Mouse (Mus musculus) heart, embryonic 13.5 days (tissue): ENCODE results near the gene Kalrn. TPM values are rescaled to one million over a fixed set of nuclear protein-coding genes. Genes with fewer than 3 reads are reported as not detected.

Experiments used
- ATAC-seq: fragments of 200-750 bp; cut with Nextera tagmentation; 2 replicates; pipeline ENCODE4 v1.8.0; 2017; ENCODE audit warnings: moderate TSS enrichment; ENCODE audit not compliant: insufficient number of reproducible peaks, low FRiP score, low TSS enrichment; ENCODE audit errors: extremely low read depth
- H3K27ac ChIP-seq: fragments of 300-500 bp; sonication (generic); replicated peaks from 2 replicates; pipeline ENCODE4 v1.5.1; 2015; ENCODE audit warnings: moderate library complexity, mild to moderate bottlenecking, inconsistent platforms
- H3K27me3 ChIP-seq: fragments of 300-500 bp; sonication (generic); replicated peaks from 2 replicates; pipeline ENCODE4 v1.6.1; 2015; ENCODE audit warnings: mild to moderate bottlenecking, inconsistent platforms
- H3K36me3 ChIP-seq: fragments of 300-500 bp; sonication (generic); 2 replicates; pipeline ENCODE4 v1.6.1; 2015; ENCODE audit warnings: mild to moderate bottlenecking, inconsistent platforms
- H3K4me1 ChIP-seq: fragments of 300-500 bp; sonication (generic); 2 replicates; pipeline ENCODE4 v1.6.1; 2015; ENCODE audit warnings: inconsistent platforms
- H3K4me2 ChIP-seq: fragments of 300-500 bp; sonication (generic); 2 replicates; pipeline ENCODE4 v1.6.1; 2015; ENCODE audit warnings: inconsistent platforms, mild to moderate bottlenecking, moderate library complexity
- H3K4me3 ChIP-seq: fragments of 300-500 bp; sonication (generic); 2 replicates; pipeline ENCODE4 v1.5.1; 2015; ENCODE audit warnings: moderate library complexity, mild to moderate bottlenecking, inconsistent platforms
- H3K9ac ChIP-seq: fragments of 300-500 bp; sonication (generic); 2 replicates; pipeline ENCODE4 v1.6.1; 2015; ENCODE audit warnings: inconsistent platforms, mild to moderate bottlenecking, moderate library complexity
- H3K9me3 ChIP-seq: fragments of 300-500 bp; sonication (generic); 2 replicates; pipeline ENCODE4 v1.6.1; 2016; ENCODE audit warnings: inconsistent platforms
- WGBS: fragments of 180-500 bp; shearing (Covaris S2); methylation state at CpG from one replicate; pipeline ENCODE4 v1.1.7; 2015; ENCODE audit warnings: mixed read lengths; 5-methylcytosine and 5-hydroxymethylcytosine counted together
- polyA plus RNA-seq: library from polyadenylated mRNA; unstranded; fragments of >200 nt; fragmentation: Nextera tagmentation; extraction: Ambion mirVana; gene quantifications from 2 replicates; pipeline ENCODE4 v1.2.1, GENCODE M21; 2015

Kalrn gene
- polyA plus RNA-seq, 1 experiment from 2014 or later, result 28.1 TPM

DNA sequence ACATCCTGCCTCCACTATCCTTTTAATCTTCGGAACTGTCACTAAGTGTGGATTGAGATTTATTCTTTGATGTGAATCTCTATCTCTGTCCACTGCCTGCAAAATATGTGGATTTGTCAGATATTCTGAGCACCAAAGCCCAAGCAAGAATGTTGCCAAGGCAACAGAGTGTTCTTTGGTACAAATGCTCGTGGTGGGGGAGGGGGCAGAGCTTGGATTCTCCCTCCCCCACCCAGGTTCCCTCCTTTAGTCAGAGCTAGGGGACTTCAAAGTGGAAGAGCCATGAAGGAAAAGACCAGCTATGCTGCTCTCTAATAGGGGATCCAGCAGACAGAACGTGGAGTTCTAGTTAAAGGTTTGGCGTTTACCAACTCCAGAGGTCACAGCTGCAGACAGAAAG lies 99.4 kb downstream of the Kalrn start:
- WGBS, result 56% methylated on average over 4 of the region's 4 CpGs
- Histone ChIP-seq H3K36me3 (no peaks in the 10 kb centered on the region), H3K9me3 (no peaks in the 10 kb centered on the region), H3K9ac (no peak overlapping the region), H3K27ac (no peak overlapping the region), H3K4me1 (peaks cover 64% of the 10 kb centered on the region), H3K4me2 (no peak overlapping the region), H3K27me3 (no peaks in the 10 kb centered on the region), H3K4me3 (no peak overlapping the region)
- ATAC-seq, result no peak

- Histone ChIP-seq H3K4me1 (peaks cover 81% of the 10 kb centered on the region), H3K9ac (no peak overlapping the region), H3K4me3 (no peak overlapping the region), H3K9me3 (no peaks in the 10 kb centered on the region), H3K27ac (no peak overlapping the region), H3K4me2 (no peak overlapping the region), H3K36me3 (no peaks in the 10 kb centered on the region), H3K27me3 (no peaks in the 10 kb centered on the region)
- WGBS, result 71% methylated on average over 4 of the region's 4 CpGs
- no peak for ATAC-seq
These were observed 101.9 kb downstream of the Kalrn start for GRCm38 (mm10) chr16:34471441-34471840.

- no peak for ATAC-seq
- Histone ChIP-seq H3K9ac (no peak overlapping the region; the same call in 1 of the 2 replicates), H3K4me1 (peaks cover 89% of the 10 kb centered on the region), H3K9me3 (no peaks in the 10 kb centered on the region), H3K4me2 (peak overlapping the region; percentile 53; the same call in 1 of the 2 replicates), H3K4me3 (no peak overlapping the region), H3K27ac (peak overlapping the region; percentile 57), H3K36me3 (no peaks in the 10 kb centered on the region), H3K27me3 (no peaks in the 10 kb centered on the region)
- 59% methylated on average over 5 of the region's 5 CpGs for WGBS
These were observed 103.0 kb downstream of the Kalrn start for GRCm38 (mm10) chr16:34470343-34470742.

GRCm38 (mm10) chr16:34469277-34469868 lies 104.0 kb downstream of the Kalrn start:
- Histone ChIP-seq H3K9me3 (no peaks in the 10 kb centered on the region), H3K4me2 (peak overlapping the region; percentile 53), H3K4me3 (no peak overlapping the region), H3K36me3 (no peaks in the 10 kb centered on the region), H3K27ac (peak overlapping the region; percentile 57), H3K27me3 (no peaks in the 10 kb centered on the region), H3K9ac (peak overlapping the region; percentile 52; the same call in 1 of the 2 replicates), H3K4me1 (peaks cover 85% of the 10 kb centered on the region)
- peak; percentile 63; the same call in 1 of the 2 replicates for ATAC-seq
- 35% methylated on average over 8 of the region's 8 CpGs for WGBS

DNA sequence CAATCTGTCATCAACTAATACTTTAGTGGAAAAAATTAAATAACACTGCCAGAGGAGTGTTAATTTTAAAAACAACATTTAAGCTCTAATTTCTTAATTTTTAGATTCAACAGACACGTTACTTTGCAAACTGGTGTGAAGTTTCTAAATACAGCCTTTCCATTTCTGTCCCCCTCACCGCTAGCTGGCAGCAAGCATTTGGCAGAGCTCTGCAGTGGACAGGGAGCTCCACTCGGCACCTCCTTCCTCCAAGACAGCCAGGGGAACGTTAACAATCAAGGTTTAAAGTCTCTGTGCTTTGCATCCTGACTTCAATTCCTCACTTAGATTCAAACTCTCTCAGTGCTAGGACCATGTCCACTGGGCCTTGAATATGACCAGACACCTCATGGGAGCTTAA lies 106.7 kb downstream of the Kalrn start:
- 15% methylated on average over 4 of the region's 4 CpGs for WGBS
- peak overlapping the region; percentile 53 for H3K27ac ChIP-seq
- H3K27me3 ChIP-seq, result no peaks in the 10 kb centered on the region
- H3K9me3 ChIP-seq, result no peaks in the 10 kb centered on the region
- H3K4me1 ChIP-seq, result peaks cover 57% of the 10 kb centered on the region
- H3K36me3 ChIP-seq, result no peaks in the 10 kb centered on the region
- H3K4me3 ChIP-seq, result no peak overlapping the region
- ATAC-seq, result no peak
- H3K4me2 ChIP-seq, result peak overlapping the region; percentile 38
- H3K9ac ChIP-seq, result peak overlapping the region; percentile 34

- H3K4me1 ChIP-seq, result peaks cover 54% of the 10 kb centered on the region
- H3K27me3 ChIP-seq, result no peaks in the 10 kb centered on the region
- H3K9me3 ChIP-seq, result no peaks in the 10 kb centered on the region
- H3K4me2 ChIP-seq, result peak overlapping the region; percentile 36
- ATAC-seq, result peak; percentile 64; the same call in 1 of the 2 replicates
- no peak overlapping the region for H3K9ac ChIP-seq
- 23% methylated on average over 7 of the region's 7 CpGs for WGBS
- H3K4me3 ChIP-seq, result no peak overlapping the region
- H3K27ac ChIP-seq, result peak overlapping the region; percentile 93
- no peaks in the 10 kb centered on the region for H3K36me3 ChIP-seq
These were observed 117.0 kb downstream of the Kalrn start for GRCm38 (mm10) chr16:34456314-34456713.

GRCm38 (mm10) chr16:34445666-34446065 lies 127.7 kb downstream of the Kalrn start:
- no peak overlapping the region for H3K9ac ChIP-seq
- H3K27ac ChIP-seq, result no peak overlapping the region
- WGBS, result 73% methylated on average over 7 of the region's 7 CpGs
- H3K4me3 ChIP-seq, result no peak overlapping the region
- peaks cover 73% of the 10 kb centered on the region for H3K4me1 ChIP-seq
- no peaks in the 10 kb centered on the region for H3K27me3 ChIP-seq
- no peaks in the 10 kb centered on the region for H3K36me3 ChIP-seq
- no peaks in the 10 kb centered on the region for H3K9me3 ChIP-seq
- no peak for ATAC-seq
- H3K4me2 ChIP-seq, result no peak overlapping the region

DNA sequence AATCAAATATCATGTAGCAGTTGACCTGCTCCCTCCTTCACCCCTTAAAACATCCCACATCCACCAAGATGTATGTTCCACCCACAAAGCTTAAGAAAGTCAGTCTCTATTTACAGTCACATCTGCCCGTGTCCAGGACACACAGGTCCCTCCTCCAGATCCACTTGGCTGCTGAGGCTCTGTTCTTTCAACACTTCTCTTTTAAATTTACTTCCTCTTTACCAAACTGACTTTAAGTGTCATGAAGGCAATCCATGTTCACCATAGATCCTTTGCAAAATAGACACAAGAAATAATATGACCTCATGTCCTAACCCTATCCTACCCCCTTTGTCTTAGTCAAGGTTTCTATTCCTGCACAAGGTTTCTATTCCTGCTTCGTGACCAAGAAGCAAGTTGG lies 131.6 kb downstream of the Kalrn start:
- no peak for ATAC-seq
- Histone ChIP-seq H3K9me3 (no peaks in the 10 kb centered on the region), H3K36me3 (no peaks in the 10 kb centered on the region), H3K4me3 (no peak overlapping the region), H3K4me1 (peaks cover 76% of the 10 kb centered on the region), H3K9ac (no peak overlapping the region), H3K4me2 (0 out of 2 replicates have a peak overlapping the region, but pooled peaks have one; percentile 38), H3K27me3 (no peaks in the 10 kb centered on the region), H3K27ac (peak overlapping the region; percentile 91)
- WGBS, result 58% methylated on average over 2 of the region's 2 CpGs

DNA sequence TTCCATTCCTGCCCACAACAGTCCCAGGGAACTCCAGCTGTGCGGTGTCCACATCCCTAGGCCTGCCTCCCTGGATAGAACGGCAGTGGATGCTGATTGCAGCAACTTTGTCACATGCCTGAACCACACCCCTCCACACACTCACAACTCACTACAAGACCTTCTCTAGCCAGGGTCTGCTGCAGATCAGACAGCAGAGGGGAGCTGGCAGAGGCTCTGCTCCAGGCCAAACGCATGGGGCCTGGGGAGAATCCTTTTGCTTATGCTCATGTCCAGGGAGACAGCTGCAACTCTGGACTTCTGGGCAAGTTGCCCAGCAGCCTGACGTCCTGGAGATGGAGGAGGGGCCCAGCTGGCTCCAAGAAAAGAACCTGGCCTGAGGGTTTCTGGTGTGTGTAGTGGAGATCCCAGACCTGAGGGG lies 132.3 kb downstream of the Kalrn start:
- no peak overlapping the region for H3K9ac ChIP-seq
- 19% methylated on average over 4 of the region's 4 CpGs for WGBS

DNA sequence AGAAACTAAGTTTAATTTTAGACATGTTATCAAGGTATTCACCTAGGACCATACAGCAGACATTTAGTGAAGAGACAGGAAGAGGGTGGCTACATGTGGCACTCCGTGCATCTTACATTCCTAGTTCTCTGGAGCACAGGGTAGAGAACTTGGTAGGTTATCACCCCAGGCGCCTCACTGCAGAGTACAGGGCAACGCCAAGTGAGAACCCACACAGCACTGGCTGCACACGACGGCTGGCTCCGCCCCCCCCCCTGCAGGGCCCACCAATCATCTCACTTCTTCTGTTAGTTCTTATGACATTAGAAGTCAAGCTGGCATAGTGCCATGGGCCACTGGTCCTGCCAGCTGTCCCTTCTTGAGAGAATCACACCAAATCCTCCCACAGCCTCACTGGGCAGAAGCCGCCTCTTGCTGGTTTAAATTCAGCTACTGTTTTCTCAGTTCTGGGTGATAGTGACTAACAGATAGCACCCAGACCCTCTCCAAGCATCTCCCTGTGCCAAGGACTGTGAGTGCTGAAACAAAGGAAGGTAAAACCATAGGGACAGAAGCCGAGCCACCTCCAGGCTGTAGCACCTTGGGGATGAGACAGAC lies 133.2 kb downstream of the Kalrn start:
- Histone ChIP-seq H3K4me3 (no peak overlapping the region), H3K36me3 (no peaks in the 10 kb centered on the region), H3K9ac (no peak overlapping the region; the same call in 1 of the 2 replicates), H3K4me2 (no peak overlapping the region), H3K4me1 (peaks cover 64% of the 10 kb centered on the region), H3K27ac (peak overlapping the region; percentile 91), H3K27me3 (no peaks in the 10 kb centered on the region), H3K9me3 (no peaks in the 10 kb centered on the region)
- whole genome bisulfite sequencing, result 57% methylated on average over 8 of the region's 8 CpGs
- no peak for ATAC-seq

More for the DNA sequence above, 132.3 kb downstream of the Kalrn start:
- Histone ChIP-seq H3K36me3 (no peaks in the 10 kb centered on the region), H3K4me2 (peak overlapping the region; percentile 38), H3K9me3 (no peaks in the 10 kb centered on the region), H3K4me1 (peaks cover 70% of the 10 kb centered on the region), H3K27me3 (no peaks in the 10 kb centered on the region), H3K4me3 (no peak overlapping the region), H3K27ac (peak overlapping the region; percentile 91)
- ATAC-seq, result peak; percentile 67

DNA sequence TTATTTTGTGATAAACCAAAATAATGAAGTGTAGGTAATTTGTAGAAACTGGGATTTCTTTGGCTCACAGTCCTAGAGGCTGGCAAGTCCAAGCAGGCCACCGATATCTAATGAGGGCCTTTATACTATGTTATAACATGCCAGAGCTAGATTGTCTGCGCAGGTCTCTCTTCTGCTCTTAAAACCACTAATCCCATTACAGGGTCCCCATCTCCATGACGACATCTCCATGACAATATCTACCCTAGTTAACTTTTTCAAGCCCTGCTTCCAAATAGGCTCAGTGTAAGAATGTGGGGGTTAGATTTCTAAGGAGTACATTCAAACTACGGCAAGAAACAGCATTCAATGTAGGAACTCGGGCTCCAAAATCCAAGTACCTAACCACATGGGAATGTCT lies 143.2 kb downstream of the Kalrn start:
- Histone ChIP-seq H3K27ac (no peak overlapping the region), H3K27me3 (no peaks in the 10 kb centered on the region), H3K4me3 (no peak overlapping the region), H3K9ac (no peak overlapping the region), H3K4me2 (no peak overlapping the region), H3K4me1 (peaks cover 15% of the 10 kb centered on the region), H3K36me3 (no peaks in the 10 kb centered on the region), H3K9me3 (no peaks in the 10 kb centered on the region)
- no peak for ATAC-seq
- 75% methylated on average over 5 of the region's 5 CpGs for WGBS

DNA sequence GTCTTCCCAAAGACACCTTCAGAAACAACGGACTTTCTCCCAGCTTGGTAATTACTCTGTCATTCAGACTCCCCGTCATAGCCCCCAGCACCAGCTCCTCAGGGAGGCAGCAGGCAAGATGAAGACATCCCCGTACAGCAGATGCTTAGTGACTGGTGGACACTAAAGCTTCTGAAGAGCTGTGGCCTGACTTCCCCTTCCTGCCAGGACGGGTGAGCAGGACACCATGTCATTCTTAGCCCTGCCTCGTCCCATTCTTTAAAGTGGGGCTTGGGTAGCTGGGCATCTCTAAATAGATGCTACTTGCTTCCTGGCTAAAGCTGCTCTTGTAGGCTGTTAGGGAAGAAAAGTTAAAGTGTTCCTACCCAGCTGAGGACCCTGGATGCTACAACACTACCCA lies 145.7 kb downstream of the Kalrn start:
- Histone ChIP-seq H3K9me3 (no peaks in the 10 kb centered on the region), H3K27ac (no peak overlapping the region), H3K27me3 (no peaks in the 10 kb centered on the region), H3K4me2 (no peak overlapping the region), H3K4me3 (no peak overlapping the region), H3K9ac (no peak overlapping the region), H3K36me3 (no peaks in the 10 kb centered on the region), H3K4me1 (peaks cover 22% of the 10 kb centered on the region)
- no peak for ATAC-seq
- 69% methylated on average over 5 of the region's 5 CpGs for WGBS
